Mouse (Mus musculus): ENCODE results near the gene Prim2. TPM values are rescaled to one million over a fixed set of nuclear protein-coding genes. Genes with fewer than 3 reads are reported as not detected.
"Not testable (repeated sequence)": the region's sequence is repeated elsewhere in the genome, so short reads cannot be mapped to it uniquely, and the experiment has no call there.

The Prim2 gene
- polyA plus RNA-seq, 1 experiment from 2014 or later: 21.3 TPM

- H3K9me3 ChIP-seq (replicated peaks): no peaks in the 10 kb centered on the region
- no peak overlapping the region for H3K4me3 ChIP-seq (replicated peaks)
- ATAC-seq (ENCODE audit: low FRiP score): no peak
- WGBS: 96% methylated on average over 9 of the region's 9 CpGs
- H3K27ac ChIP-seq (replicated peaks): no peak overlapping the region
- H3K27me3 ChIP-seq (replicated peaks): no peaks in the 10 kb centered on the region
- no peak overlapping the region for H3K4me2 ChIP-seq
- H3K36me3 ChIP-seq: 0 out of 2 replicates have a peak, but pooled peaks cover 7% of the 10 kb centered on the region
- H3K9ac ChIP-seq (replicated peaks): no peak overlapping the region
- no peaks in the 10 kb centered on the region for H3K4me1 ChIP-seq
Measured at GRCm38 (mm10) chr1:33649534-33650108, 20.0 kb downstream of the Prim2 start.

- Histone ChIP-seq H3K36me3 (0 out of 2 replicates have a peak, but pooled peaks cover 7% of the 10 kb centered on the region), H3K27ac (replicated peaks) (no peak overlapping the region), H3K9me3 (replicated peaks) (no peaks in the 10 kb centered on the region), H3K9ac (replicated peaks) (no peak overlapping the region), H3K4me2 (no peak overlapping the region), H3K4me1 (no peaks in the 10 kb centered on the region), H3K27me3 (replicated peaks) (no peaks in the 10 kb centered on the region), H3K4me3 (replicated peaks) (no peak overlapping the region)
- WGBS: 92% methylated on average over 4 of the region's 4 CpGs
- ATAC-seq (ENCODE audit: low FRiP score): no peak
Measured at GRCm38 (mm10) chr1:33649021-33649420, 20.6 kb downstream of the Prim2 start.

GRCm38 (mm10) chr1:33647661-33648060 is 21.9 kb downstream of the Prim2 start:
- no peak overlapping the region for H3K4me3 ChIP-seq (replicated peaks)
- WGBS: 82% methylated on average over 4 of the region's 4 CpGs
- H3K4me1 ChIP-seq: no peaks in the 10 kb centered on the region
- H3K27me3 ChIP-seq (replicated peaks): no peaks in the 10 kb centered on the region
- no peak overlapping the region for H3K4me2 ChIP-seq
- H3K9me3 ChIP-seq (replicated peaks): no peaks in the 10 kb centered on the region
- H3K9ac ChIP-seq (replicated peaks): no peak overlapping the region
- 0 out of 2 replicates have a peak, but pooled peaks cover 7% of the 10 kb centered on the region for H3K36me3 ChIP-seq
- no peak for ATAC-seq (ENCODE audit: low FRiP score)
- H3K27ac ChIP-seq (replicated peaks): no peak overlapping the region

GRCm38 (mm10) chr1:33647173-33647572 is 22.4 kb downstream of the Prim2 start:
- no peak overlapping the region for H3K27ac ChIP-seq (replicated peaks)
- no peaks in the 10 kb centered on the region for H3K4me1 ChIP-seq
- WGBS: 46% methylated on average over 4 of the region's 4 CpGs
- no peak overlapping the region for H3K4me2 ChIP-seq
- no peaks in the 10 kb centered on the region for H3K27me3 ChIP-seq (replicated peaks)
- H3K4me3 ChIP-seq (replicated peaks): no peak overlapping the region
- H3K36me3 ChIP-seq: 0 out of 2 replicates have a peak, but pooled peaks cover 6% of the 10 kb centered on the region
- no peak overlapping the region for H3K9ac ChIP-seq (replicated peaks)
- H3K9me3 ChIP-seq (replicated peaks): no peaks in the 10 kb centered on the region
- peak; percentile 86; the same call in 1 of the 2 replicates for ATAC-seq (ENCODE audit: low FRiP score)

DNA sequence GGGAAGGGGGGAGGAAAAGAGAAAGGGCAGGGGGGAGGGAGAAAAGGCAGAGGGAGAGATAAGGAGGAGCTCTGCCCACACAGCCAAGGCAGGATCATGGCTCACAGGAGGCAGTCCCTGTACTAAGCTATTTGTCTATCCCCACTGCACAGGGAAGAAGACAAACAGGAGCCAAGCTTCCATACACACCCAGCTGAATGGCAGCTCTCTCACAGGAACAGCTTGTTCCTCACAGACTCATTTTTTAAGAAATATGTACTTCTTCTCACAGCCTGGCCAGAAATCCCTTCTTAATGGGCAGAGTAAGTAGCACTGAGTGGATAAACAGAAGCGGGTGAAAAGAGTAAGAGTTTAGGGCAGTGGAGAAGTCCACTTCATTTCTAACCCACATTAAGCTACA is 23.9 kb downstream of the Prim2 start:
- Histone ChIP-seq H3K4me1 (no peaks in the 10 kb centered on the region), H3K4me3 (replicated peaks) (no peak overlapping the region), H3K9me3 (replicated peaks) (no peaks in the 10 kb centered on the region), H3K27me3 (replicated peaks) (no peaks in the 10 kb centered on the region), H3K9ac (replicated peaks) (no peak overlapping the region), H3K36me3 (0 out of 2 replicates have a peak, but pooled peaks cover 4% of the 10 kb centered on the region), H3K27ac (replicated peaks) (no peak overlapping the region), H3K4me2 (no peak overlapping the region)
- no peak for ATAC-seq (ENCODE audit: low FRiP score)
- WGBS: 93% methylated on average over 1 of the region's 1 CpGs

GRCm38 (mm10) chr1:33641139-33641538 is 28.5 kb downstream of the Prim2 start:
- Histone ChIP-seq H3K27me3 (replicated peaks) (no peaks in the 10 kb centered on the region), H3K27ac (replicated peaks) (no peak overlapping the region), H3K4me1 (no peaks in the 10 kb centered on the region), H3K9ac (replicated peaks) (no peak overlapping the region), H3K9me3 (replicated peaks) (no peaks in the 10 kb centered on the region), H3K4me2 (no peak overlapping the region), H3K4me3 (replicated peaks) (no peak overlapping the region), H3K36me3 (0 out of 2 replicates have a peak, but pooled peaks cover 5% of the 10 kb centered on the region)
- WGBS: 72% methylated on average over 2 of the region's 2 CpGs
- ATAC-seq (ENCODE audit: low FRiP score): no peak

DNA sequence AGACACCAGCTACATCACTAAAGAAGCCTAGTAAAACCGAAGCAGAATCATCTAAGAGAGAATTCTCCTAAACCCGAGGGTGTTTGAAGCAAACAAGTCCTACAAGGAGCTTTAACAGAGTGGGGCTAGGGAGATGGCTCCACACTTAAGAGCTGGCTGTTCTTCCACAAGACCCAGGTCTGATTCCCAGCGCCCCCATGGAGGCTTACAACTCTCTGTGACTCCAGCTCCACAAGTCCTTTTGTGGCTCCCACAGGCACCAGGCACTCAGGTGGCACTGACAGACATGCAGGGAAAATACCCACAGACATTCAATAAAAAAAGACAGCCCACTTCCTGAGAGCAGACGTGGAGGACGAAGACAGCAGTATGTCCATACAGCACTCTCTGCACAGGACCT is 29.5 kb downstream of the Prim2 start:
- no peaks in the 10 kb centered on the region for H3K4me1 ChIP-seq
- H3K4me2 ChIP-seq: no peak overlapping the region
- H3K9ac ChIP-seq (replicated peaks): no peak overlapping the region
- no peak overlapping the region for H3K4me3 ChIP-seq (replicated peaks)
- ATAC-seq (ENCODE audit: low FRiP score): no peak
- H3K27ac ChIP-seq (replicated peaks): no peak overlapping the region
- H3K9me3 ChIP-seq (replicated peaks): no peaks in the 10 kb centered on the region
- H3K27me3 ChIP-seq (replicated peaks): no peaks in the 10 kb centered on the region
- H3K36me3 ChIP-seq: 0 out of 2 replicates have a peak, but pooled peaks cover 5% of the 10 kb centered on the region
- 96% methylated on average over 5 of the region's 5 CpGs for WGBS

DNA sequence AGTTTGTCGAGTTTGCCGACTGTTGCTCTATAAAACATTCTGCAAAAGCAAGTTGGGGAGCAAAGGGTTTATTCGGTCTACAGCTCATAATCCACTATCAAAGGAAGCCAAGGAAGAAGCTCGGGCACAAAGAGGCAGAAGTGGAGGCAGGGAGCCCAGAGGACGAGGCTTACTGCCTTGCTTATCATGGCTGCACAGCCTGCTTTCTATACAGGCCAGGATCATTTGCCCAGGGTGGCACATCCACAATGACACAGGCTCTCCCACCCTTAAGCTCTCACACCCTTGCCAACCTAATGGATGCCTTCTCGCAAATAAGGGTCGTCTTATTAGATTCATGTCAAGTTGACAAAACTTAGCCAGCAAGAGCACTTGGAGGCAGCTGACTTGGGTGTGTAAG is 30.4 kb downstream of the Prim2 start:
- Histone ChIP-seq H3K36me3 (0 out of 2 replicates have a peak, but pooled peaks cover 5% of the 10 kb centered on the region), H3K27ac (replicated peaks) (no peak overlapping the region)
- WGBS: 96% methylated on average over 7 of the region's 7 CpGs

DNA sequence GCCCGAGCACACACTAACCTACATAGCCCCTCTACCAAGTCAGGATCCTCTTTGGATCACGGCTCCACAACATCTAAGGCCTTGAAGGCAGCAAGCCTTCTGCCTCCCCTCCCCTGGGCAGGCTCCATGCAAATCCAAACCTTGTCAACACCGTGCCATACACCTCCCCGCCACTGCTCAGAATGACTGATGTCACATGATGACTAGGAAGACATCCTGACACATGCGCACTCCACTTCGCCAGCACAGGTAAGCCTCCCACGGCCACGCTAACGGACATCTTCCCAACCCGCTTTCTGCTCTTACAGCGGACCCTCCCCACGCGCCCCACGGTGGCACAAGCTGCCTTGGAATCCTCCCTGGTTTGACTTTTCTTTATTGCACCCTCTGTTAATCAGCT is 31.8 kb downstream of the Prim2 start:
- no peaks in the 10 kb centered on the region for H3K27me3 ChIP-seq (replicated peaks)
- no peak overlapping the region for H3K27ac ChIP-seq (replicated peaks)
- WGBS: 94% methylated on average over 14 of the region's 14 CpGs
- H3K4me1 ChIP-seq: no peaks in the 10 kb centered on the region
- ATAC-seq (ENCODE audit: low FRiP score): no peak
- H3K9ac ChIP-seq (replicated peaks): no peak overlapping the region
- H3K4me2 ChIP-seq: no peak overlapping the region
- 0 out of 2 replicates have a peak, but pooled peaks cover 5% of the 10 kb centered on the region for H3K36me3 ChIP-seq
- H3K9me3 ChIP-seq (replicated peaks): no peaks in the 10 kb centered on the region
- no peak overlapping the region for H3K4me3 ChIP-seq (replicated peaks)

More for the DNA sequence above, 30.4 kb downstream of the Prim2 start:
- H3K9me3 ChIP-seq (replicated peaks): no peaks in the 10 kb centered on the region
- H3K9ac ChIP-seq (replicated peaks): no peak overlapping the region
- H3K27me3 ChIP-seq (replicated peaks): no peaks in the 10 kb centered on the region
- H3K4me1 ChIP-seq: no peaks in the 10 kb centered on the region
- ATAC-seq (ENCODE audit: low FRiP score): no peak
- no peak overlapping the region for H3K4me3 ChIP-seq (replicated peaks)
- no peak overlapping the region for H3K4me2 ChIP-seq

DNA sequence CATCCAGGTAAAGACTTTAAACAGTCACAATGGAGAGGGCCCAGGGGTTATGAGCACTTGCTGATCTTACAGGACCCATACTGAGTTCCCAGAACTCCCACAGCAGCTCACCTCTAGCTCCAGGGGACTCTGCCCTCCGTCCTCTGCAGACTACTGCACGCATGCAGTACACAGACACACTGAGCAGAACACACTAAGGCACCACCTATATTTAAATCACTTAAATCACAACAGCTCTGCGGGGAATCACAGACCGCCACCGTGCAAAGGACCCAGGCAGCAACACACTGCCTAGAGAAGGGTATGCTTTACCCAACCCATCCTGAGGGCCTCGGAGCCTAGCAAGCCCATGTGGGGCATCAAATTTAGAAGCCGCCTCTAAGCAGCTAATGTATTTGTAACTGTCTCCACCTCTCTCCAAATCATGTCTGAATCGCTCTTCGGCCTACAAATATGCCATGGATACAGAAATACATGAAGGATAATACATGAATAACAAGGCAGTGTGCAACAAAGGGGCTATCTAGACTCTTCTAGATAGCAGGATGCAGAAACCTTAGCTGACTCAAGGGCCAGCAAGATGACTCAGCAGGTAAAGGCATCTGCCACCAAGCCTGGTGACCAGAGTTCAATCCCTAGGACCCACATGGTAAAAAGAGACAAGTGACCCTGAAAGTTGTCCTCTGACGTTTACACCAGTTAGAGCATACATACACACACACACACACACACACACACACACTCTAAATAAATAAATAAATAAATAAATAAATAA is 33.0 kb downstream of the Prim2 start:
- 0 out of 2 replicates have a peak, but pooled peaks cover 5% of the 10 kb centered on the region for H3K36me3 ChIP-seq
- H3K4me3 ChIP-seq (replicated peaks): no peak overlapping the region
- no peak overlapping the region for H3K27ac ChIP-seq (replicated peaks)
- no peaks in the 10 kb centered on the region for H3K9me3 ChIP-seq (replicated peaks)
- no peak for ATAC-seq (ENCODE audit: low FRiP score)
- no peak overlapping the region for H3K4me2 ChIP-seq
- 93% methylated on average over 10 of the region's 10 CpGs for WGBS
- H3K9ac ChIP-seq (replicated peaks): no peak overlapping the region
- H3K27me3 ChIP-seq (replicated peaks): no peaks in the 10 kb centered on the region
- no peaks in the 10 kb centered on the region for H3K4me1 ChIP-seq

- WGBS: 100% methylated on average over 1 of the region's 1 CpGs
Measured at GRCm38 (mm10) chr1:33631002-33631618, 38.5 kb downstream of the Prim2 start.

GRCm38 (mm10) chr1:33627803-33628202 is 41.8 kb downstream of the Prim2 start:
- Histone ChIP-seq H3K36me3 (peaks cover 10% of the 10 kb centered on the region), H3K4me1 (no peaks in the 10 kb centered on the region), H3K4me2 (no peak overlapping the region), H3K27ac (replicated peaks) (no peak overlapping the region), H3K9ac (replicated peaks) (no peak overlapping the region), H3K27me3 (replicated peaks) (no peaks in the 10 kb centered on the region), H3K4me3 (replicated peaks) (no peak overlapping the region), H3K9me3 (replicated peaks) (no peaks in the 10 kb centered on the region)
- 77% methylated on average over 6 of the region's 6 CpGs for WGBS
- no peak for ATAC-seq (ENCODE audit: low FRiP score)

More at GRCm38 (mm10) chr1:33631002-33631618, 38.5 kb downstream of the Prim2 start:
- not testable (repeated sequence) for H3K27ac ChIP-seq (replicated peaks); H3K4me3 ChIP-seq (replicated peaks); H3K9ac ChIP-seq (replicated peaks); H3K4me2 ChIP-seq; H3K27me3 ChIP-seq (replicated peaks); H3K9me3 ChIP-seq (replicated peaks); H3K4me1 ChIP-seq; ATAC-seq (ENCODE audit: low FRiP score)
- peaks cover 10% of the 10 kb centered on the region for H3K36me3 ChIP-seq

All from neural tube, embryonic 15.5 days (tissue).